Mouse (Mus musculus) kidney, adult 2 months (tissue): ENCODE results near the gene Art4.

Experiments used
- CTCF ChIP-seq: fragments of 200-500 bp; conservative IDR thresholded peaks from 2 replicates; pipeline ENCODE4 v1.5.1; 2011; ENCODE audit warnings: low read depth, mild to moderate bottlenecking, control low read depth, low read length, moderate library complexity, mixed read lengths; ENCODE audit not compliant: insufficient read depth, insufficient read length
- POLR2A ChIP-seq: fragments of 200-500 bp; IDR thresholded peaks from one replicate; pipeline ENCODE4 v1.6.1; 2011; ENCODE audit warnings: low read depth, low read length, control low read depth

DNA sequence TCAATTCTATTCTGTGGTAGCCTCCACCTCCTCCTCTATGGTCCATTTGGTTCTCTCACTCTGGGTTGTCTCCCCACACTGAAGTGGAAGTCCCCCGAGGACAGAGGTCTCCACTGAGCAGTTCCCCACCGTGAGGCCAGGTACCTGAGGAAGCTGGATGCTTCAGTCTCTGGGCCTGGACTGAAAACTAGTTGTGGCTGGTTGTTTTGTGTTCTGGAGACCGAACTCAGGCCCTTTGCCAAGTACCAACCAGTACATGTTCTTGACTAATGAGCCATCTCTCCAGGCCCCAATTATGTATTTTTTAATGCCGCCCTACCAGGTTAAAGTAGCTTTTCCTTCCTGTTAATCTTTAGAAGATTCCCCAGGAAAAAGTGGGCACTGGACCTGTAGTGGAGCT, 5.2 kb downstream of the Art4 start:
- no peak for TF ChIP-seq CTCF
- TF ChIP-seq POLR2A, result no peak
